8 mouse cellular contexts compared by ENCODE assay signal in the genomic region with DNA sequence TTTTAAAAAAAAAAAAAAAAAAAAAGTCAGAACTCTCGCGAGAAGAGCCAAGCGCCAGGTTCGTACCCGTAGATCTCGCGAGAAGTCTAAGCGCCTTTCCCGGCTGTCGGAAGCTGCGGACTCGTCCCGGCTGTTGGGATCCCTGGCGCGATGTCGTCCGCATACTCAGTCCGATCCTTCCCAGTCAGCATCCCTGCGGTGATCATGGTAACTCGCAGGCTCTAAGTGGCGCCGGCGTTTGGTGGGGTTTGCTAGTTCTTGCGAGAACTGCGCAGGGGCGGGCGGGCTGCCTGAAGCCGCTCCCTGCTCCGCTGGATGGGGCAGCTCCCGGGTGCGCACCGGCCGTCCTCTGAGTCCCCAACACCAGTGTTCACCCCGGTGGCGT. TPM values are rescaled to one million over a fixed set of nuclear protein-coding genes. Genes with fewer than 3 reads are reported as not detected.
DNase-seq lines count a peak whose midpoint lies in the region; ATAC-seq lines count a peak whose summit lies in the region.

A gene (plus strand): TSS at position 71 of the 385 bp plus-strand sequence.

- no peaks in the 10 kb centered on the region for H3K9me3 ChIP-seq in lung, embryonic 16.5 days (ENCODE audit: control insufficient read depth, low read length)

- H3K4me1 ChIP-seq in lung, embryonic 16.5 days (replicated peaks; ENCODE audit: control insufficient read depth, insufficient read depth, low read length): peaks cover 6% of the 10 kb centered on the region

- DNase-seq in MEL-GATA-1-ER (ENCODE audit: extremely low read depth, low read depth): peak; percentile 62
- DNase-seq in cerebellum, adult 8-10 months: peak; percentile 75
- peak; percentile 87 for DNase-seq in forelimb bud, embryonic 11.5 days (ENCODE audit: low read depth, low spot score)
- peak; percentile 58 for DNase-seq in layer of hippocampus, adult 9-10 months (ENCODE audit: low spot score)
- DNase-seq in ovary, postnatal 10 days (ENCODE audit: low spot score): peak; percentile 78
- DNase-seq in thymus, postnatal 10 days (ENCODE audit: low spot score in 2 of 2): peak; percentile 68 to 71

- peak within 1 kb of the TSS; percentile 82 for H3K4me2 ChIP-seq in lung, embryonic 16.5 days (ENCODE audit: low read depth, low read length)

- H3K9ac ChIP-seq in lung, embryonic 16.5 days (ENCODE audit: low read length): peak within 1 kb of the TSS; percentile 86

- no peaks in the 10 kb centered on the region for H3K27me3 ChIP-seq in lung, embryonic 16.5 days (ENCODE audit: control insufficient read depth, insufficient read depth, low read depth, low read length)

- H3K4me3 ChIP-seq in lung, embryonic 16.5 days (ENCODE audit: low read length): peak within 1 kb of the TSS; percentile 75

- under 1% methylated on average over 35 of the region's 35 CpGs for WGBS in lung, embryonic 16.5 days

- peaks cover 14% of the 10 kb centered on the region for H3K36me3 ChIP-seq in lung, embryonic 16.5 days (ENCODE audit: control insufficient read depth, insufficient read depth, low read length)

- ATAC-seq in hematopoietic stem cell, adult 5-6 weeks (replicated peaks in 1 of 2; ENCODE audit: insufficient read depth in 1 of 2, low FRiP score in 2 of 2, low TSS enrichment in 1 of 2, low read depth in 1 of 2, poor library complexity in 2 of 2, severe bottlenecking in 2 of 2): peak; percentile 90 to 93
- peak; percentile 95 for ATAC-seq in lung, embryonic 16.5 days (ENCODE audit: low read depth)

- peak within 1 kb of the TSS; percentile 90 for H3K27ac ChIP-seq in lung, embryonic 16.5 days (ENCODE audit: low read length)

RNA-seq across cellular contexts. Expression of the gene that starts here (rescaled TPM):
- 11.7 and 23.5 TPM in 2 replicates for total RNA-seq in hematopoietic stem cell, adult 5-6 weeks (2017)
- polyA plus RNA-seq in lung, embryonic 16.5 days (2015; fragmentation: Nextera tagmentation; extraction: Ambion mirVana): 33.0 and 34.4 TPM in 2 replicates

Comparison
In these comparisons a context has a peak if more than half of its experiments do, and no peak if none do; other contexts are left out.
1. Peak in every context shown above with its lines: DNase-seq, ATAC-seq, H3K4me3 ChIP-seq and H3K27ac ChIP-seq.